Mouse (Mus musculus): ENCODE data around the gene Atp2c2. TPM values are rescaled to one million over a fixed set of nuclear protein-coding genes. Genes with fewer than 3 reads are reported as not detected.

Gene Atp2c2
- total and polyA plus RNA-seq, 3 experiments, result 0.27 to 0.58 TPM; not detected in 1

DNA sequence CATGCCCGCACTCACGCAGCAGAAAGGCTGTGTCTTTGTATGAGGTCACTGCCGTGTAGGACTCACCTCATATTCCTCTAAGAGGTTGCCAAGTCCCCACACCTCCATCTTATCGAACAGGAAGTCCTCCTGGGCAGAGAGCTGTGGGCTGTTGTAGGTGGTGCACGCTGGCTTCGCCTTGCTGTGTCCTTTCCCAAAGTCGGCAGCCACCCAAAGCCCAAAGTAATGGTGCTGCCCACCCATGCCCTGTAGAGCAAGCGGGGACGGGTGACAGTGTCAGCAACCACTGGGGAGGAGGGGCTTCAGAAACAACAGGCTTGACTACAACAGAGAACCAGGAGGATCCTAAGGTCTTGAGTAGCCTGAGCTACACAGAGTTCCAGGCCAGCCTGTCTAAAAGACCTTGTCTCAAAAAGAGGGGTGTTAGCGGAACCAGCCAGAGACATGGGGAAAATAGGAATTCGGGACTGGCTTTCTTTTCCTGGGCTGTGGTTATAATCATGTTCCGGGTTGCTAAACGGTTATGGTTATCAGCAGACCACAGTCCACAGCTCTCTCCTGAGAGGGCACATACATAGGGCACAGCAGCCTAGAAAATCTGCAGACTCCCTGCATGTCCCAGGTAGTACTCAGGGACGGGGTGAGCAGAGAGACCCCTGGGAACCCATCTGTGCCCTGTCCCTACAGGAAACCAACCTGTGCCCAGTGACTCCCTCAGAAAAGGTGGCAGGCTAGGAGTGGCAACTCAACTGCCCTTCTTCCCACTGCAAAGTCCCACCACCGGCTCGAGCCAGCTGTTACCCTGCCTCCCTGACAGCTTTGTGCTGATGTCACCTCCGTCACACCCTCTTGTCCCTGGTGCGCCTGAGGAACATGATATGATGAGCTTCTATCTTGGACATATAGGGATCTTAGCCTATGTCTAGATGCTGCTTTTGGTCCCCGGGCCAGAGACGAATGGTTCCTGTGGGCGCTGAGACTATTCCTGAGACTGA is 62.7 kb downstream of the Atp2c2 start:
- H3K27me3 ChIP-seq (ENCODE audit: control insufficient read depth in 1 of 2, insufficient read depth in 2 of 2, low read length in 2 of 2), result no peaks in the 10 kb centered on the region
- H3K27ac ChIP-seq (ENCODE audit: control insufficient read depth, low read depth, low read length), result peak overlapping the region; percentile 73
- H3K9me3 ChIP-seq (replicated peaks; ENCODE audit: insufficient read depth, low read length), result no peaks in the 10 kb centered on the region
- H3K36me3 ChIP-seq (ENCODE audit: control insufficient read depth in 1 of 2, insufficient read depth in 2 of 2, low read length in 2 of 2), result peaks cover 0 to 14% of the 10 kb centered on the region in 2 experiments; a peak in 2 of 4 replicates
- peak overlapping the region; percentile 9 to 10; a peak in 3 of 4 replicates for H3K4me3 ChIP-seq (ENCODE audit: control insufficient read depth in 1 of 2, insufficient read depth in 1 of 2, low read depth in 2 of 2, low read length in 2 of 2)
- no peak for TF ChIP-seq NRF1 (IDR thresholded peaks at IDR 0.05; ENCODE audit: insufficient read depth, low read depth, low read length, poor library complexity, severe bottlenecking)
- no peak for TF ChIP-seq CHD2 (IDR thresholded peaks at IDR 0.05; ENCODE audit: low read length)
- peak; percentile 70 for TF ChIP-seq MYB (IDR thresholded peaks at IDR 0.05; ENCODE audit: low read depth, low read length)
- no peak for TF ChIP-seq USF2 (IDR thresholded peaks at IDR 0.05; ENCODE audit: borderline replicate concordance in 1 of 2, insufficient read depth in 1 of 2, low read depth in 1 of 2, low read length in 2 of 2)
- TF ChIP-seq MXI1 (IDR thresholded peaks at IDR 0.05; ENCODE audit: low read depth, low read length), result no peak; the same call in 1 of the 2 replicates
- TF ChIP-seq RAD21 (IDR thresholded peaks at IDR 0.05; ENCODE audit: low read depth, low read length), result no peak
- TF ChIP-seq POLR2AphosphoS2 (IDR thresholded peaks at IDR 0.05; ENCODE audit: low read length), result no peak
- no peak for TF ChIP-seq ZNF384 (IDR thresholded peaks at IDR 0.05; ENCODE audit: low read depth, low read length)
- TF ChIP-seq GABPA (IDR thresholded peaks at IDR 0.05; ENCODE audit: low read depth, low read length), result no peak
- TF ChIP-seq SIN3A (IDR thresholded peaks at IDR 0.05; ENCODE audit: low read length), result peak; percentile 53; the same call in 1 of the 2 replicates
- no peak; the same call in 1 of the 2 replicates for TF ChIP-seq MAX (IDR thresholded peaks at IDR 0.05; ENCODE audit: low read length)
- TF ChIP-seq TAL1 (IDR thresholded peaks at IDR 0.05; ENCODE audit: low read length), result peak; percentile 56
- TF ChIP-seq E2F4 (IDR thresholded peaks at IDR 0.05; ENCODE audit: borderline replicate concordance, low read depth, low read length), result no peak
- no peak for TF ChIP-seq SMC3 (IDR thresholded peaks at IDR 0.05; ENCODE audit: low read depth, low read length)
- no peak for TF ChIP-seq MYC (IDR thresholded peaks at IDR 0.05; ENCODE audit: low read depth, low read length)
- peak; percentile 12; the same call in 1 of the 2 replicates for TF ChIP-seq NELFE (IDR thresholded peaks at IDR 0.05; ENCODE audit: low read depth, low read length)
- TF ChIP-seq MEF2A (IDR thresholded peaks at IDR 0.05; ENCODE audit: extremely low read depth, insufficient replicate concordance, low read depth, low read length, poor library complexity, severe bottlenecking), result no peak
- TF ChIP-seq JUND (IDR thresholded peaks at IDR 0.05; ENCODE audit: low read depth, low read length), result no peak
- TF ChIP-seq UBTF (IDR thresholded peaks at IDR 0.05; ENCODE audit: borderline replicate concordance, insufficient read depth, low read depth, low read length), result no peak
- TF ChIP-seq HCFC1 (IDR thresholded peaks at IDR 0.05; ENCODE audit: low read depth, low read length), result no peak
- no peak for TF ChIP-seq ZC3H11A (IDR thresholded peaks at IDR 0.05; ENCODE audit: low read depth, low read length)
- TF ChIP-seq USF1 (IDR thresholded peaks at IDR 0.05; ENCODE audit: low read depth, low read length), result no peak
- no peak for TF ChIP-seq ZMIZ1 (IDR thresholded peaks at IDR 0.05; ENCODE audit: low read depth, low read length)
- TF ChIP-seq POLR2AphosphoS5 (IDR thresholded peaks at IDR 0.05; ENCODE audit: borderline replicate concordance, low read depth, low read length), result no peak
- peak; percentile 54 for TF ChIP-seq GATA1 (IDR thresholded peaks at IDR 0.05; ENCODE audit: low read depth, low read length)
- TF ChIP-seq ETS1 (IDR thresholded peaks at IDR 0.05; ENCODE audit: low read depth, low read length), result peak; percentile 81
- peak; percentile 70 to 90 for TF ChIP-seq EP300 (IDR thresholded peaks at IDR 0.05; ENCODE audit: low read depth in 1 of 2, low read length in 2 of 2)
- TF ChIP-seq CHD1 (IDR thresholded peaks at IDR 0.05; ENCODE audit: low read depth, low read length), result 0 out of 2 replicates have a peak, but pooled peaks have one; percentile 22
- no peak for TF ChIP-seq BHLHE40 (IDR thresholded peaks at IDR 0.05; ENCODE audit: borderline replicate concordance, low read depth, low read length)
- no peak for TF ChIP-seq TBP (IDR thresholded peaks at IDR 0.05; ENCODE audit: low read depth, low read length)
- peak; percentile 62 for TF ChIP-seq RCOR1 (IDR thresholded peaks at IDR 0.05; ENCODE audit: low read depth, low read length)
- TF ChIP-seq ELF1 (IDR thresholded peaks at IDR 0.05; ENCODE audit: low read depth, low read length), result peak; percentile 39; the same call in 1 of the 2 replicates
- peak; percentile 53 for TF ChIP-seq TCF12 (IDR thresholded peaks at IDR 0.05; ENCODE audit: low read depth, low read length)
- no peak for TF ChIP-seq ZKSCAN1 (IDR thresholded peaks at IDR 0.05; ENCODE audit: low read depth, low read length)
- H3K4me1 ChIP-seq (ENCODE audit: control insufficient read depth in 1 of 2, insufficient read depth in 2 of 2, low read length in 2 of 2), result peaks cover 14 to 43% of the 10 kb centered on the region in 2 experiments
- peak; percentile 67 for DNase-seq (ENCODE audit: low read depth, low spot score)
- no peaks in the 10 kb centered on the region; the same call in 1 of the 2 replicates for H3K79me2 ChIP-seq (ENCODE audit: control insufficient read depth, insufficient read depth, low read length, poor library complexity)
- peak overlapping the region; percentile 36 for H3K9ac ChIP-seq (ENCODE audit: control insufficient read depth, low read depth, low read length, poor library complexity, severe bottlenecking)
